Mouse (Mus musculus): ENCODE measurements around the gene Vstm2l.

The Vstm2l gene

GRCm38 (mm10) chr2:157991026-157991425 is 76.6 kb downstream of the Vstm2l start:
- DNase-seq (ENCODE audit: low read depth, low spot score): no peak

DNA sequence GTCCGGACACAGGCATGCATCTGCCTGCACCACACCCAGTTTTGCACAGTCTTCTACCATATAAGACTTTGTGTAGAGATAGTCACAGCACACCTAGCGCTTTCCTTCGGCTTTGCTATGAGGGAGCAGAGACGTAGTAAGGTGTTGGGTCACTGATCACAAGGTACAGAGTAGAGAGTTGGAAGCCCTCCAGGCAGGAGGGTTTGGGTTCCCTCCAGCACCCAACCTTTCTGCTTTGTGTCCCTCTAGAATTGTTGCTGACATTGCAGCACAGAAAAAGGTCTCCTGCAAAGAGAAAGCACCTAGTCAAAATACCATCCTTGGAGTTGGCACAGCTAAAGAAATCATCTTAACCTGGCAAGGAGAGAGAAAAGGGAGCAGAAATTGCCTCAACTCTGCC is 78.0 kb downstream of the Vstm2l start:
- DNase-seq (ENCODE audit: low read depth, low spot score): no peak
